Mouse (Mus musculus) heart, adult 11 months (tissue): ENCODE measurements around the gene Pirb.
A peak's percentile ranks its signal among the peaks of the same experiment; 100 is the strongest.
"Not testable (repeated sequence)": the region's sequence is repeated elsewhere in the genome, so short reads cannot be mapped to it uniquely, and the experiment has no call there.

Experiments used
- DNase-seq: peaks from one replicate; pipeline ENCODE4 v3.0.0; 2022

Pirb gene

DNA sequence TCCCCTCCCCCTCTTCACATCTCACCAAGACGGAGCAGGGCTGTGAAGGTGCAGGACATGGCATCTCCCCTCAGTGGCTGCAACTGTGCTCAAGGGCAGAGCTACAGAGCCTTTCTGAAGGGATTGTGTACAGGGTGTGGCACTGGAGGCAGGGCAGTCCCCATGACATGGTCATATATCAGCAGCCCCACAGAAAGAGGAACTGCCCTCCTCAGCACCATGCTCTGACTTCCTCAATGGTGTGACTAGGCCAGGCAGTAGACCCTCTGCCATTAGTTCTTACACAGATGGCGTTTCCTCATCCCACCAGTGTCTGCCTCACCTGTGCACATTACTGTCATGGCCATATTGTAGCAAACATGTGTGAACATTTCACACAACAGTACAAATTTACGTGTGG is at the start of gene Pirb:
Gene Pirb, minus strand, starts transcription at position 124 of the 400 bp plus-strand sequence.
- DNase-seq = peak; percentile 93

DNA sequence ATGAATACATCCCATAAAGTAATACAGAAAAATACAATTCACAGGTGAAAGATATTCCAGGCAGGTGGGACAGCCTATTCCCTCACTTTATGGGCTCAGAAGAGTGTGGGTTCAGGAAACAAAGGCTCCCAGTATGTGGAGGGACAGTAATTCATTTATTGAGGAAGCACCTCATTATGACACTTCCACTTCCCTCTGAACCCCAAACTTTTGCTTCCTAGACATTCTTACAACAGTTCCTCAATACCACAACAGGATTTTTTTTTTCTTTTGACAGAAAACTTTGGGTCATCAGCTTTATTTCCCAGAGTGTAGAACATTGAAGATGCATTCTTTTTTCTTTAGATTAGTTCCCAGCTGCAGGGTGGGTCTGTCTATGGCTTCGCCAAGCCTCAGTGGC is 12.5 kb upstream of the Pirb start:
- DNase-seq = not testable (repeated sequence)

DNA sequence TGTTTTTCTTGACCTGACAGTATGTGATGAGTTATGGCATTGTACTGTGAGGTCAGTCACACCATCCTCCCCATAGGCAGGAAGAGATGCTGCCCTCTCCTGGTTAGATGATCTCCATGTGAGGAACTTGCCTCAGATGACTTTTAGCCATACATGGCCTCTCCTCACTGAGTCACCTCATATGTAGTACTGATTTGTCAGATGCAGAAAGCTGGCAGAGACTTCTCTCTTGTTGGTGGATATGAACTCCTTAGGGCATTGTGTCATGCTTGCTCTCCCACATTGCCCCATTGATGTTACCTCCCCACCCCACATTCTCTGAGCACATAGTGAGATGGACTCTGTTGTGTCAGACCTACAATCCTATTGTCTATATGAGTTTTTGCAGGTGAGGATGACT is 5.3 kb upstream of the Pirb start:
- not testable (repeated sequence) for DNase-seq

DNA sequence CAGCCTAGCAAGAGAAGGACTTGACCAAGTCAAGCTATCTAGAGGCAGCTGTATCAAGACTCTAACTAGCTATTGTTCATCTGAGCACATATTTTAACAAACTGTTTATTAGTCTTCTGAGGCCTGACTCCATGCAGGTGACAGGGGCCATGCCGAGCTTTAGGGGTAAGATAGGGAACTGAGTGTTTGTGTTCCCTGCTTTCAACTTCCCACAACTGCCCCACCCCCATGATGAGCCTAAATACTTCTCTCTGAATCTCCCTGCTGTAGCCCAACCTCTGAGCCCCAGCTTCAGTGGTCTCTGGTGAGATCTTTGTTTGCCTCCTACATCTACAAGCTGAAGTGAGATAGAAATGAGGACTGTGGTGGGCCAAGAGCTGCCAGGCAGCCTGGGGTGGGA is 4.9 kb downstream of the Pirb start:
- DNase-seq = peak; percentile 79

GRCm38 (mm10) chr7:3712264-3712942 is 7.8 kb downstream of the Pirb start:
- DNase-seq = peak; percentile 82

GRCm38 (mm10) chr7:3709000-3709399 is 11.2 kb downstream of the Pirb start:
- DNase-seq = no peak

DNA sequence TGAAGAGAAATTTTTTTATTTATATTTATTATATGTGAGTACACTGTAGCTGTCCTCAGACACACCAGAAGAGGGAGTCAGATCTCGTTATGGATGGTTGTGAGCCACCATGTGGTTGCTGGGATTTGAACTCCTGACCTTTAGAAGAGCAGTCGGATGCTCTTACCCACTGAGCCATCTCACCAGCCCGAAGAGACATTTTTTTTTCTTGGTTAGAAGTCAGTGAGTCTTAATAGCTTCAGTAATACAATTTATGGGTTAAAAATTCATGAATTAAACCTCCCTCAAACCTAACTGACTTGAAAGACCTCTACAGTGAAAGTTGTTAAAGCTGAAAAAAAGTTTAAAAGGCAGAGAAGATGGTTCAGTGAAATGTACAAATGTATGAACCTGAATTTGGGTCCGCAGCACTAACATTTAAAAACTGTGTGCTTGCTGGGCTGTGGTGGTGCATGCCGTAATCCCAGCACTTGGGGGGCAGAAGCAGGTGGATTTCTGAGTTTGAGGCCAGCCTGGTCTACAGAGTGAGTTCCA is 11.7 kb downstream of the Pirb start:
- not testable (repeated sequence) for DNase-seq

DNA sequence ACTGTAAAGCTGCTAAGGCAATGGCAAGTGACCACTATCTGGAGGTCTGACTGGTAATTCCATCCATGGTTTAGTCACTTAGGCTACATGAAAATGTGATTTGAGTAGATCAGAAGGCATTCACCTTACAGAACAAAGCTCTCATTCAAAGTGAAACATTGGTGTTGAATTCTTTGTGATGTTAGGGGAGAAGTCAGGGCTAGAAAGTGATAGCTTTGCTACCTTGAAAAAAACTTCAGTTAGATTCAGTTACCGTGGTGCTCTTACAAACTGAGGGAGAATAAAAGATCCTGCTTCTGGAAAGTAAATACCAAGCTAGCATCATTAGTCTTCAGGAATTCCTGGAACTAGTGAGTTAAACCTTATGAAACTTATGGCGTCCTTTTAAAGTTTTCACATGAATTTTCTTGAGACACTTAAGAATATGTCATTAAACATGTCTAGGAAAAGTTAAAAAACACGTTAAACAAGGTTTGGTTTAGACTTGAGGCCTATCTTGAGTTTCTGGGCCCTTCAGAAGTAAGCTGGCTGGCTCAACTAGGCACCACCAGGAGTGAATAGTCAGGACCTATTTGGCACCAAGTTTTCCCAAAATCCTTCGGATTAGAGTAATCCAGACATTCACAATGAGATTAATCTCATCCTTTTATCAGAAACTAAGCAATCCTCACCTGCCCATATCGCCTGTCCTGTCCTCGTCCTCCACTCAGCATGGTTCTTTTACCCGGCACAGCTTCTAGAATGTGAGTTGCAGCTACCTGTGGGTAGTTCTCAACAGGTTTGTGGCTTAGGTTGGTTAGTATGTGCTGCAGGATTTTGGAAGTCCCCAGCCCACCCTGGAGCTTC is 12.4 kb downstream of the Pirb start:
- DNase-seq = peak; percentile 68

GRCm38 (mm10) chr7:3707027-3707426 is 13.2 kb downstream of the Pirb start:
- DNase-seq = peak; percentile 96

DNA sequence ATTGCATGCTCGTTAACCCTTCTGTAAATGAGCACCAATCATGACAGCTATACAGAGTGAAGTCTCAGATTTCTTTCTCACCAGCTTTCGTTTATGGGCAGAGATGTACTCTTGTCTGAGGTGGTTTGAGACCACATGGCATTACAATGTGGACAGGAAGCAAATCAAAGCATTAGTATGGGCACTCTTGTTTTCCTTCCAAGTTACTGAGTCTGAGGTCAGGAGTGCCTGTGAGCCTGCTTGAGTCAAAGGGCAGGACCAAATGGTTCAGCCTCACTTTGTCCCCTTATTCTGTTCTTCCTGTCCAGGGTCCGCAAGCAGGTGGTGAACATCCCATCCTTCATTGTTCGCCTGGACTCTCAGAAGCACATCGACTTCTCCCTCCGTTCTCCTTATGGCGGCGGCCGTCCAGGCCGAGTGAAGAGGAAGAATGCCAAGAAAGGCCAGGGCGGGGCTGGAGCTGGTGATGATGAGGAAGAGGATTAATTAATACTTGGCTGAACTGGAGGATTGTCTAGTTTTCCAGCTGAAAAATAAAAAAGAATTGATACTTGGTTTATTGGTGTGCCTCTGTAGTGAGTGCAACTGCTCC is 13.8 kb downstream of the Pirb start:
- peak; percentile 94 for DNase-seq

- DNase-seq = peak; percentile 90
Observed at GRCm38 (mm10) chr7:3705911-3706310, 14.3 kb downstream of the Pirb start.

DNA sequence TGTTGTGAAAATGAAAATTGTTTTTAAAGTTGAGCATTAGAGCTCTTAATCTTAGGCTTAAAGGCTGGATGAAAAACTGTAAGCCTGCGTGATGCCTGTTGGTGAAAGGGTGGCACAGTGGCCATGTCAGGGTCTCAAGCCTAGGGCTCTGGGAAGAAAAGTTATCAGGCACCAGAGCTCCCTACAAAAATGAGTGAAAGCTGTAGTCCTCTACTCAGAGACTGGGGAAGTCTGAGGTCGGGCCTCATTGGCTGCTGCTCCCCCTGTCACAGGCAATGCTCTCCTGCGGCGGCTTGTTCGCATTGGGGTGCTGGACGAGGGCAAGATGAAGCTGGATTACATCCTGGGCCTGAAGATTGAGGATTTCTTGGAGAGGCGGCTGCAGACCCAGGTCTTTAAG is 14.7 kb downstream of the Pirb start:
- DNase-seq = peak; percentile 92

DNA sequence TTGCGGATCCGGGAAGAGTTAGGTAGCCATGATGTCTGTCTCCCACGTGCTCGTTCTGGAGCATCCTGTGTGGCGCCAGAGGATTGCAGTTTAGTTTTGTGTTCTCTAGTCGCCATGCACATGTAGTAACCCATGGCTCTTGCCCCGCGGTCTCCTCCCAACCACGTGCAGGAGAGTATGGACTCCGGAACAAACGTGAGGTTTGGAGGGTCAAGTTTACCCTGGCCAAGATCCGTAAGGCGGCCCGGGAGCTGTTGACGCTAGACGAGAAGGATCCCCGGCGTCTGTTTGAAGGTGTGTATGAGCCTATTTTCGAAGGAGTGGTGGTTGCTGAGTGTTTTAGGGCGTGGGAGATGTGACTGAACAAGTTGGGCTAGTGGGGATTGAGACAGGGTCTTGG is 15.7 kb downstream of the Pirb start:
- DNase-seq = no peak

- peak; percentile 100 for DNase-seq
Observed at GRCm38 (mm10) chr7:3703879-3704441, 16.2 kb downstream of the Pirb start, which contains the start of gene Rps9. Gene Rps9 (plus strand): TSS chr7:3703993.

- no peak for DNase-seq
Observed at GRCm38 (mm10) chr7:3703148-3703878, 16.9 kb downstream of the Pirb start.

GRCm38 (mm10) chr7:3698471-3698870 is 21.7 kb downstream of the Pirb start:
- DNase-seq = no peak

GRCm38 (mm10) chr7:3694949-3695305 is 25.3 kb downstream of the Pirb start:
- DNase-seq = peak; percentile 94

- peak; percentile 98 for DNase-seq
Observed at GRCm38 (mm10) chr7:3694076-3694948, 25.9 kb downstream of the Pirb start.

DNA sequence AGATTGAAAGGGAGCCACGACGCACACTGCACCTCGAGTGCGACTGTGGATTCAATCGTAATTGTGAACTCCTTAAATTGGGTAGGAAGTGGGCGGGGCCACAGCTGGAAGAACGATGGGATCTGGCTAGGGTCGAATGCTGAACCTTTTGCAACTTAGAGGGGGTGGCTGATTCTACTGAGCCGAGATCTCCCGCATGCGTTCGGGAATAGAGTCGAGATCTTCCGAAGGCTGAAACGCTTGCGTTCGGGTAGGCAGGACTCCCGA is 26.4 kb downstream of the Pirb start:
- no peak for DNase-seq

DNA sequence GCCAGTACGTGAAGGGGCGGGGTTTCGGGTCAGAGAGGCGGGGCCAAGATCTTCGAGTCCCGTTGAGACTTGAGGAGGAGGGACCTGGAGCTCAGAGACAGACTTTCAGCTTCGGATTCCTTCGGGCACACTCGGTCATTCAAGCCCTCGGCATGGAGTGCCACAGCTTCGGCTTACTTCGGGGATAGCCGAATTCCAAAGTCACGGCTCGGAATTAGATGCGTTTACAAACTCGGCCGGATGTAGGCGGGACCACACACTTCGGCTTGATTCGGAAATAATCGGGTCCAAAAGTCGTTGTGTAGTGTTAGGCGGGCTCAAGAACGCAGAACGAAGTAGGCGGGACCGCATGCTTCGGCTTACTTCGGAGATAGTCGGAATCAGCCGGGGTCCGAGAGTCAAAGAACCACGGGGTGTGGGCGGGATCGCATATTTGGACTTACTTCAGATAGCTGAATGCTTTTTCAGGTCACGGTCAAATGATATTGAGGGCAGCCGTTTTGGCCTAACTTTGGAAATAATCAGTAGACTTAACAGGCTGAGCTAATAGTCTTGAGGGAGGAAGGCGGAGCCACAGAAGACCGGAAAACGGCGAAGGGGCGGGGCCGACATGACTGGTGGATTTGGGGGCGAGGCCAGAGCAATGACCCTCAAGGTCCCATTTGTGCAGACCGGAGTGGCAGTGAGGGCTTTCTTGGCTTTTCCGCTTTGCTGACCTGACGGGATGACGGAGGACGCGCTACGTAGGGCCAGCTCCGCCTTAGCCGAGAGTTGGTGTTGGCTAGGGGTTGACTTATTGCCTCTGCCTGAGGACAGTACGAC is 27.0 kb downstream of the Pirb start, which contains the start of gene Mboat7:
Gene Mboat7, minus strand, starts transcription at position 537 of the 822 bp plus-strand sequence.
- peak; percentile 100 for DNase-seq
